Mouse (Mus musculus): ENCODE measurements at regions not wholly inside any gene's neighbourhood (a gene's known extent, or its start where the extent isn't known, plus 50 kb on each side); places are given as distances from the start of the nearest gene placed in this dataset.

DNA sequence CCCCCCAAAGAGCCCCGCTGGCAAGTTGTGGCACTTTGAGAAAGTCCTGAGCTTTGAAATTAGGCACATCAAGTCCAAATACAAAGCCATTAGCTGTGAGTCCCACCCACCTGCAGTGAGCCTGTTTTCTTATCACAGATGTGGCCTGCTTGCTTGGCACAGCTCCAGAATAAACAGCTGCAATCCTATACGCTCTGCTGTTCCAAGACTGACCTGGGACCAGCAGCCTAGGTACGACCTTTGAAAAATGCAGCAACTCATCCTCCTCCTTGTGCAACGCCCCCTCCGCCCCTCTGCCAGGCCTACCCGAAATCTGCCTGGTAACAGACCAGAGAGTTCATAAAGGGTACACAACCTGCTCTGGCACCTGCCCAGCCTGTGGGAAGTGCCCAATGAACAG is 115.8 kb upstream of the Usp24 start:
- Histone ChIP-seq H3K27ac (replicated peaks; ENCODE audit: low read depth, low read length) (0 out of 2 replicates have a peak overlapping the region, but pooled peaks have one; percentile 30), H3K4me3 (ENCODE audit: low read depth, low read length) (no peak overlapping the region), H3K9ac (ENCODE audit: low read depth, low read length) (no peak overlapping the region), H3K4me1 (ENCODE audit: control insufficient read depth, insufficient read depth, low read length) (peaks cover 9% of the 10 kb centered on the region), H3K27me3 (replicated peaks; ENCODE audit: control insufficient read depth, insufficient read depth, low read length) (no peaks in the 10 kb centered on the region), H3K36me3 (ENCODE audit: control insufficient read depth, insufficient read depth, low read length) (no peaks in the 10 kb centered on the region), H3K4me2 (ENCODE audit: low read depth, low read length) (peak overlapping the region; percentile 16; the same call in 1 of the 2 replicates), H3K9me3 (ENCODE audit: control insufficient read depth, low read length) (no peaks in the 10 kb centered on the region)
- peak; percentile 67 for ATAC-seq (ENCODE audit: low read depth)
- 38% methylated on average over 6 of the region's 6 CpGs for WGBS
- peak; percentile 79 for DNase-seq (ENCODE audit: low spot score)

DNA sequence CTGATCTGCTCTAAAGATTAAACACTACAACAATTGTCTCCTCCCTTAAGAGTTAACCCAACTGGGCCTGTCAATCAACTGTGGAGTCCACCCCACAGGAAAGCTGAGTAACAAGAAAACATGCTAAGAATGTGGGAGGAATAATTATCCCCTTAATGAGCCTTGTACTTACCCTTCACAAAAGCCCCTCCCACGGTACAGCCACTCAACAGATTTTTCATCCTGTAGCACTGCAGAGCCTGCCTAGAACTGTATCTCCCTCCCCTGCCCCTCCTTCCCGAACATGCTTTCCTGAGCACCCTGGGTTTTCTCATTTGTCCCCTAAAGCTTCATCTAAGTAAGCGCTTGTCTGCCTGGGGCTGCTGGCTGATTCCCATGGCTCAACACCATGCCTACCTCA is 113.5 kb upstream of the Usp24 start:
- H3K9me3 ChIP-seq (ENCODE audit: control insufficient read depth, low read length), result no peaks in the 10 kb centered on the region
- no peak overlapping the region for H3K4me2 ChIP-seq (ENCODE audit: low read depth, low read length)
- no peaks in the 10 kb centered on the region for H3K27me3 ChIP-seq (replicated peaks; ENCODE audit: control insufficient read depth, insufficient read depth, low read length)
- no peak overlapping the region for H3K27ac ChIP-seq (replicated peaks; ENCODE audit: low read depth, low read length)
- WGBS, result 31% methylated on average over 3 of the region's 3 CpGs
- no peak overlapping the region for H3K4me3 ChIP-seq (ENCODE audit: low read depth, low read length)
- no peak overlapping the region for H3K9ac ChIP-seq (ENCODE audit: low read depth, low read length)
- DNase-seq (ENCODE audit: low spot score), result peak; percentile 69
- H3K4me1 ChIP-seq (ENCODE audit: control insufficient read depth, insufficient read depth, low read length), result peaks cover 9% of the 10 kb centered on the region
- no peaks in the 10 kb centered on the region for H3K36me3 ChIP-seq (ENCODE audit: control insufficient read depth, insufficient read depth, low read length)
- ATAC-seq (ENCODE audit: low read depth), result peak; percentile 51

DNA sequence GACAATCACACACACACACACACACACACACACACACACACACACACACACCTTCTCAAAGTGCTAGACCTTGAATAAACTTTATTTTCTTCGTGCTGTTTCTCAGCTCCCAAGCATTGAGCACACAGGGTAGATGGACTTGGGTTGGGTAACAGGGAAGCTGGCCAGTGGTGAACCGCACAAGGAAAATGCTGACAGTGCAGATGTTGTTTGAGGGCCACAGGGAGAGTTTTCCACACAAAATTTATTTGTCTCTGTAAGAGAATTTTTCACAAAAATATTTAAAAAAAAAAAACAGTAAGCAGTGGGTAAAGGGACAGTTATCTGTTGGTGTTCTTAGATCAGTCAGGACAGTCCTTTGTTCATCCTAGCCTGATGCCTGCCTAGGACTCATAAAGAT is 110.8 kb upstream of the Usp24 start:
- WGBS, result 87% methylated on average over 2 of the region's 2 CpGs
- H3K27me3 ChIP-seq (replicated peaks; ENCODE audit: control insufficient read depth, insufficient read depth, low read length), result no peaks in the 10 kb centered on the region
- no peak overlapping the region for H3K27ac ChIP-seq (replicated peaks; ENCODE audit: low read depth, low read length)

DNA sequence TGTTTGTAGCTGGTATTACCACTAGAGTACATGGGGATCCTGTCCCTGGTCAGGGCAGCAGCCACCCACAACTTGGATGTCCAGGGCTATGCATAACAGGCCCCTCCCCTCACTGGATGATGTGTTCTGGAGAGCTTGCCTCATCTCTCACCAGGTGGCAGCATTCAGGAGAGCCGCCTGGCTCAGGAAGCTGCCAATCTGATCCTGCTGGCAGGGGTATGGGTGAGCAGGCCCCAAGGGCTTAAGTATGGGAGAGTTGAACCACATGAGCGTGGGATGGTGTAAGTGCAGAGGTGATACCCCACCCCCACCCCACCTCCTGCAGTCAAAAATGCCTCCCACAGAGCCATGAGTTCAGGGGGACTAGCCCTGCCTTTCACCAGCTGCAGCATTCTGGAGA is 110.0 kb upstream of the Usp24 start:
- H3K4me2 ChIP-seq (ENCODE audit: low read depth, low read length), result no peak overlapping the region
- no peak overlapping the region for H3K4me3 ChIP-seq (ENCODE audit: low read depth, low read length)
- H3K27me3 ChIP-seq (replicated peaks; ENCODE audit: control insufficient read depth, insufficient read depth, low read length), result no peaks in the 10 kb centered on the region
- no peaks in the 10 kb centered on the region for H3K36me3 ChIP-seq (ENCODE audit: control insufficient read depth, insufficient read depth, low read length)
- no peaks in the 10 kb centered on the region for H3K9me3 ChIP-seq (ENCODE audit: control insufficient read depth, low read length)
- ATAC-seq (ENCODE audit: low read depth) (no peak), DNase-seq (ENCODE audit: low spot score) (no peak)
- H3K27ac ChIP-seq (replicated peaks; ENCODE audit: low read depth, low read length), result no peak overlapping the region
- H3K4me1 ChIP-seq (ENCODE audit: control insufficient read depth, insufficient read depth, low read length), result no peaks in the 10 kb centered on the region
- WGBS, result 22% methylated on average over 2 of the region's 2 CpGs
- no peak overlapping the region for H3K9ac ChIP-seq (ENCODE audit: low read depth, low read length)

More for the DNA sequence above, 110.8 kb upstream of the Usp24 start:
- Histone ChIP-seq H3K36me3 (ENCODE audit: control insufficient read depth, insufficient read depth, low read length) (no peaks in the 10 kb centered on the region), H3K4me1 (ENCODE audit: control insufficient read depth, insufficient read depth, low read length) (peaks cover under 1% of the 10 kb centered on the region; the same call in 1 of the 2 replicates), H3K9me3 (ENCODE audit: control insufficient read depth, low read length) (no peaks in the 10 kb centered on the region), H3K4me2 (ENCODE audit: low read depth, low read length) (no peak overlapping the region), H3K9ac (ENCODE audit: low read depth, low read length) (no peak overlapping the region), H3K4me3 (ENCODE audit: low read depth, low read length) (no peak overlapping the region)
- ATAC-seq (ENCODE audit: low read depth) (no peak), DNase-seq (ENCODE audit: low spot score) (no peak)

DNA sequence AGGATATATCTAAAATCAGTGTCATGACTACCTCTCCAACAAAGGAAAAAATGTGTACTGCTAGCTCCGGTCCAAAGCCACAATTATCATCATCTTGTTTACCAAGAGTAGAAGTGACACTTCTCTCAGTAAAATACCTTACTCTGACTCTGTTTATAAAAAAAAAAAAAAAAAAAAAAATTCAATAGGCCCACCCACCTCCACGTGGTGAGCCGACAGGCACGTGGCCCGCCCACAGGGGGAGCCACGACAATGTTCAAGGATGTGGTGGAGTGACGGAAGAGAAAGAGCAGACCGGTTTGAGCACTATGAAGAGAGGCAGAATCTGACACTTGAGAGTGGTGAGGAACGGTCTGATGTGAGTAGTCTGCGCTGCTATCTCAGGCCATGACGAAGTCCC is 106.5 kb upstream of the Usp24 start:
- Histone ChIP-seq H3K36me3 (ENCODE audit: control insufficient read depth, insufficient read depth, low read length) (no peaks in the 10 kb centered on the region), H3K9ac (ENCODE audit: low read depth, low read length) (no peak overlapping the region), H3K4me1 (ENCODE audit: control insufficient read depth, insufficient read depth, low read length) (no peaks in the 10 kb centered on the region), H3K4me2 (ENCODE audit: low read depth, low read length) (no peak overlapping the region), H3K4me3 (ENCODE audit: low read depth, low read length) (no peak overlapping the region), H3K27ac (replicated peaks; ENCODE audit: low read depth, low read length) (no peak overlapping the region), H3K27me3 (replicated peaks; ENCODE audit: control insufficient read depth, insufficient read depth, low read length) (no peaks in the 10 kb centered on the region), H3K9me3 (ENCODE audit: control insufficient read depth, low read length) (no peaks in the 10 kb centered on the region)
- WGBS, result 81% methylated on average over 11 of the region's 11 CpGs
- no peak for DNase-seq (ENCODE audit: low spot score)
- no peak for ATAC-seq (ENCODE audit: low read depth)

DNA sequence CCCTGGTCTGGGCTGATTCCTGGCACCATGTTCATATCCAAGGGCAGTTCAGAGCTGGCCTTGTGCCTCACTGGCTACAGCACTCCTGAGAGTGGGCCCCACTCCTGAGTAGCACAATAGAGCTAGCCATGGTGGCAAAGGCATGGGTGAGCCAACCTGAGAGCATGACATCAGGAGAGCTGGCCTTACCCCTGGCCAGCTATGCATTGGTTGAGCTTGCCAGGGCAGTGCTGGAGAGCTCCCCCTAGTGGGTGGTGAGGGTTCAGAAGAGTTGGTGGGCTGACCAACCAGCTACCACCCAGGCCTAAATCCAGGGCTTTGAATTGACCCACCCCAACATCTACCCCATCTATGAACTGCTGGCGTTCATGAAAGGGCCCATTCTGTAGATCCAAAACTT is 106.0 kb upstream of the Usp24 start:
- Histone ChIP-seq H3K36me3 (ENCODE audit: control insufficient read depth, insufficient read depth, low read length) (no peaks in the 10 kb centered on the region), H3K27ac (replicated peaks; ENCODE audit: low read depth, low read length) (no peak overlapping the region), H3K4me1 (ENCODE audit: control insufficient read depth, insufficient read depth, low read length) (no peaks in the 10 kb centered on the region), H3K9ac (ENCODE audit: low read depth, low read length) (no peak overlapping the region), H3K27me3 (replicated peaks; ENCODE audit: control insufficient read depth, insufficient read depth, low read length) (no peaks in the 10 kb centered on the region), H3K4me2 (ENCODE audit: low read depth, low read length) (no peak overlapping the region), H3K4me3 (ENCODE audit: low read depth, low read length) (no peak overlapping the region), H3K9me3 (ENCODE audit: control insufficient read depth, low read length) (no peaks in the 10 kb centered on the region)
- WGBS, result 88% methylated on average over 1 of the region's 1 CpGs
- ATAC-seq (ENCODE audit: low read depth), result no peak
- no peak for DNase-seq (ENCODE audit: low spot score)

DNA sequence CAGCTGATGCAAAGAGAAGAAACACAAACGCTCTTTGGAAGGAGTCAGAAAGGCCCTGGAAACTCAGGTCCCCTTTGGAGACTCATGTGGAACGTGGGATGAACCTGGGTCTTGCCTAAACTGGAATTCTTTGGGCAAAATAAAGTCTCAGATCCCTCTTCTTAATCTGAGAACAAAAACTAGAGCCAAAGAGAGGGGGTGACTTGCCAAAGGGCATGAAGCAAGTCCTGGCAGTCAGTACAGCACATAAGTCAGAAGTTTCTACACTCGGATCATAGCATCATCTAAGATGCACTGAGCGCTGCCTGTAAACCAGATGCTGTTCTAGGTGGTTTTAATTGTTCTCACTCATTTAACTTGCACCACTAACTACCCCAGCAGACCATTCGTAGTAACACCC is 101.8 kb upstream of the Usp24 start:
- DNase-seq (ENCODE audit: low spot score) (no peak), ATAC-seq (ENCODE audit: low read depth) (no peak)
- Histone ChIP-seq H3K36me3 (ENCODE audit: control insufficient read depth, insufficient read depth, low read length) (no peaks in the 10 kb centered on the region), H3K9me3 (ENCODE audit: control insufficient read depth, low read length) (no peaks in the 10 kb centered on the region), H3K4me2 (ENCODE audit: low read depth, low read length) (no peak overlapping the region), H3K27me3 (replicated peaks; ENCODE audit: control insufficient read depth, insufficient read depth, low read length) (no peaks in the 10 kb centered on the region), H3K9ac (ENCODE audit: low read depth, low read length) (no peak overlapping the region), H3K4me3 (ENCODE audit: low read depth, low read length) (no peak overlapping the region), H3K4me1 (ENCODE audit: control insufficient read depth, insufficient read depth, low read length) (no peaks in the 10 kb centered on the region), H3K27ac (replicated peaks; ENCODE audit: low read depth, low read length) (no peak overlapping the region)
- 78% methylated on average over 5 of the region's 5 CpGs for whole genome bisulfite sequencing

DNA sequence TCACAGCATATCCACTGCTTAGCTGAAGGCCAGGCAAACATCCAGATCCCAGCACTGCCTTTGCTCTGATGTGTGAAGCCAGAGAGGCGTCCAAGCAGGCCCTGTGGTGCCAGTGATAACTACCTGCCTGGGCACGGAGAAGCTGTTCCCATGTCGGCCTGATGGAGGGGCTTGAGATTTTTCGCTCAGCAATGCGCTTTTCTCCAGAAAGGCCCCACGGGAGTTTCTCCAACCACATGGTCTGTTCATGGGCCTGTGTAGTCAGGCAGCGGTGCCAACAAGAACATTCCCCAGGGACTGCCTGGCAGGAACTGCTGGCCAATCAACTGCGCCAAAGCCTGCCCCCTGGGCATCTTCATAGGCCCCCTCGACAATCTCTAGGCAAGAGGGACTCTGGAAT is 95.4 kb upstream of the Usp24 start:
- no peak for ATAC-seq (ENCODE audit: low read depth)
- Histone ChIP-seq H3K9me3 (ENCODE audit: control insufficient read depth, low read length) (no peaks in the 10 kb centered on the region), H3K4me1 (ENCODE audit: control insufficient read depth, insufficient read depth, low read length) (0 out of 2 replicates have a peak, but pooled peaks cover 2% of the 10 kb centered on the region), H3K36me3 (ENCODE audit: control insufficient read depth, insufficient read depth, low read length) (no peaks in the 10 kb centered on the region), H3K4me2 (ENCODE audit: low read depth, low read length) (no peak overlapping the region), H3K4me3 (ENCODE audit: low read depth, low read length) (no peak overlapping the region), H3K9ac (ENCODE audit: low read depth, low read length) (no peak overlapping the region), H3K27ac (replicated peaks; ENCODE audit: low read depth, low read length) (no peak overlapping the region), H3K27me3 (replicated peaks; ENCODE audit: control insufficient read depth, insufficient read depth, low read length) (no peaks in the 10 kb centered on the region)
- 68% methylated on average over 9 of the region's 9 CpGs for WGBS
- DNase-seq (ENCODE audit: low spot score), result no peak

DNA sequence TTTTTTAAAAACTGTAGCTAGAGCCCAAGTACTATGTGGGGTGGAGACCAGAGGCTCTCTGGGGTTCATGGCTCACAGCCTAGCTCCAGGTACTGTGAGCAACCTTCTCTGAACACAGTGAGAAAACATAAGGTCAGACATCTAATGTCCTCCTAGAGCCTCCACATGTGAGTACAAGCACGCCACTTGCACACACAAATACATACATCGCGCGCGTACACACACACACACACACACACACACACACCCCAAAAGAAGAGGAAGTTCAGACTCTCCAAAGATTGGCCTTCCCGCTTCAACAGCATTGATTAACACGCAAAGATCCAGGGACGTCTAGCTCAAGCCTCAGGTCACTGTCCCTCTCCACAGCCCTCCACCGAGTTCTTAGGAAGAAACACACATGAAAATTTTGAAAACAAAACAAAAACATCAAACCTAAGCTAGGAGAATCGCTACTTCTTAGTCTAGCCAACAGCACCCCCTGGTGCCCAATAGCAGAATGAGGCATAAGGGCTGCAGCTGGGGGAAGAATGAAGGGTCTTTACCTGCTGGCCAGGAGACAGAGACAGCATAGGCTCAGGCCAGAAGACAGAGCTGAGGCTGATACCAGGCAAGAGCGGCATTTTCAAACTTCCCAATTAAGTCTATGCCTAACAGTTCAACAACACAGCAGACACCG is 90.7 kb upstream of the Usp24 start:
- Histone ChIP-seq H3K4me2 (ENCODE audit: low read depth, low read length) (no peak overlapping the region), H3K4me1 (ENCODE audit: control insufficient read depth, insufficient read depth, low read length) (0 out of 2 replicates have a peak, but pooled peaks cover 2% of the 10 kb centered on the region), H3K9ac (ENCODE audit: low read depth, low read length) (no peak overlapping the region), H3K36me3 (ENCODE audit: control insufficient read depth, insufficient read depth, low read length) (no peaks in the 10 kb centered on the region), H3K27me3 (replicated peaks; ENCODE audit: control insufficient read depth, insufficient read depth, low read length) (no peaks in the 10 kb centered on the region), H3K27ac (replicated peaks; ENCODE audit: low read depth, low read length) (no peak overlapping the region), H3K4me3 (ENCODE audit: low read depth, low read length) (no peak overlapping the region), H3K9me3 (ENCODE audit: control insufficient read depth, low read length) (peaks cover 6% of the 10 kb centered on the region; the same call in 1 of the 2 replicates)
- DNase-seq (ENCODE audit: low spot score) (peak; percentile 72), ATAC-seq (ENCODE audit: low read depth) (0 out of 2 replicates have a peak, but pooled peaks have one; percentile 41)
- 51% methylated on average over 12 of the region's 12 CpGs for WGBS

Data from embryonic facial prominence, embryonic 14.5 days (tissue).